Comparison of ENCODE assay signal across 23 mouse cellular contexts in genomic region chr13:98795511-98795910, GRCm38 (mm10). TPM values are rescaled to one million over a fixed set of nuclear protein-coding genes. Genes with fewer than 3 reads are reported as not detected.
DNase-seq lines count a peak whose midpoint lies in the region; ATAC-seq and TF ChIP-seq lines count a peak whose summit lies in the region.
"Had no signal": no experiment of that assay in that cellular context is flagged by ENCODE, and none has a peak within 500 bp of the region (broad histone marks: within the 10 kb centered on the region; RNA-seq: fewer than 3 reads in every experiment).

No protein-coding gene starts in this region.

- peaks cover 31% of the 10 kb centered on the region for H3K36me3 ChIP-seq in liver, adult 2 months (ENCODE audit: control insufficient read depth, insufficient read depth, low read length)
- peaks cover 28% of the 10 kb centered on the region for H3K36me3 ChIP-seq in liver, postnatal 0 days (replicated peaks; ENCODE audit: insufficient read depth, low read length)
- peaks cover 50% of the 10 kb centered on the region for H3K36me3 ChIP-seq in liver, embryonic 12.5 days

- no peak for TF ChIP-seq CTCF in liver, adult 2 months (IDR thresholded peaks at IDR 0.05; ENCODE audit: low read depth, low read length)
- TF ChIP-seq CTCF in liver, postnatal 0 days (IDR thresholded peaks at IDR 0.05; ENCODE audit: low read depth): no peak

- peak; percentile 74 for DNase-seq in heart, adult 11 months
- DNase-seq in heart, adult 18-20 months: no peak
- peak; percentile 68 for DNase-seq in liver, adult 2 months (ENCODE audit: extremely low read depth, low read depth, low spot score)
- DNase-seq in liver (no peak), adipocyte (ENCODE audit: low spot score) (peak; percentile 55)
- DNase-seq in liver, postnatal 0 days: no peak
- no peak for DNase-seq in neural tube, embryonic 10.5 days (ENCODE audit: extremely low spot score, low spot score)
- DNase-seq: adrenal gland, adult 2 months; adrenal gland, adult 8-10 months; adrenal gland, postnatal 10 days; adrenal gland, postnatal 14 days; adrenal gland, postnatal 25 days; adrenal gland, postnatal 36 days; B cell, adult 2 months; cerebellum, adult 11 months; cerebellum, adult 11-12 months; cerebellum, adult 18-20 months had no signal

- H3K4me3 ChIP-seq in liver, adult 2 months (ENCODE audit: insufficient read depth, low read depth, low read length): no peak overlapping the region
- no peak overlapping the region for H3K4me3 ChIP-seq in liver, postnatal 0 days (ENCODE audit: low read depth, low read length)
- H3K4me3 ChIP-seq in liver, embryonic 12.5 days: no peak overlapping the region

- peak; percentile 73 for ATAC-seq in liver, postnatal 0 days
- no peak for ATAC-seq in liver, embryonic 12.5 days
- ATAC-seq: activated CD4-positive, CD25-positive, alpha-beta regulatory T cell, adult 4 months; CD4-positive, CD25-positive, alpha-beta regulatory T cell, adult 4 months; Patski had no signal

- TF ChIP-seq POLR2A in liver, adult 2 months (IDR thresholded peaks at IDR 0.05; ENCODE audit: extremely low read depth, insufficient read depth, low read length): no peak

- H3K4me1 ChIP-seq in liver, adult 2 months (ENCODE audit: control insufficient read depth, insufficient read depth, low read length): peaks cover 3% of the 10 kb centered on the region; the same call in 1 of the 2 replicates
- peaks cover 2% of the 10 kb centered on the region; the same call in 1 of the 2 replicates for H3K4me1 ChIP-seq in liver, postnatal 0 days (ENCODE audit: insufficient read depth)
- no peaks in the 10 kb centered on the region for H3K4me1 ChIP-seq in liver, embryonic 12.5 days

- H3K27ac ChIP-seq in liver, adult 2 months (replicated peaks; ENCODE audit: insufficient read depth, low read depth, low read length): no peak overlapping the region
- no peak overlapping the region for H3K27ac ChIP-seq in liver, postnatal 0 days (ENCODE audit: low read depth)
- no peak overlapping the region for H3K27ac ChIP-seq in liver, embryonic 12.5 days

- peaks cover 16% of the 10 kb centered on the region for H3K79me2 ChIP-seq in liver, adult 2 months (ENCODE audit: control insufficient read depth, insufficient read depth, low read length)

- H3K4me2 ChIP-seq in liver, postnatal 0 days (ENCODE audit: low read depth, low read length): no peak overlapping the region
- H3K4me2 ChIP-seq in liver, embryonic 12.5 days: no peak overlapping the region

- no peak overlapping the region for H3K9ac ChIP-seq in liver, adult 2 months (ENCODE audit: low read depth, low read length)
- H3K9ac ChIP-seq in liver, postnatal 0 days (replicated peaks): no peak overlapping the region
- H3K9ac ChIP-seq in liver, embryonic 12.5 days: no peak overlapping the region

- H3K27me3 ChIP-seq in liver, adult 2 months (ENCODE audit: control insufficient read depth, insufficient read depth, low read length): no peaks in the 10 kb centered on the region
- H3K27me3 ChIP-seq in liver, postnatal 0 days (ENCODE audit: insufficient read depth, low read length): no peaks in the 10 kb centered on the region
- no peaks in the 10 kb centered on the region for H3K27me3 ChIP-seq in liver, embryonic 12.5 days (replicated peaks)
- H3K27me3 ChIP-seq: CH12.LX, Patski had no signal

- 81% methylated on average over 3 of the region's 3 CpGs for WGBS in liver, adult 2 months
- WGBS in liver, postnatal 0 days (ENCODE audit: insufficient replicate concordance): 92% methylated on average over 3 of the region's 3 CpGs
- 91% methylated on average over 3 of the region's 3 CpGs for WGBS in liver, embryonic 12.5 days (ENCODE audit: insufficient replicate concordance)

- H3K9me3 ChIP-seq in liver, postnatal 0 days (ENCODE audit: low read length): no peaks in the 10 kb centered on the region
- no peaks in the 10 kb centered on the region for H3K9me3 ChIP-seq in liver, embryonic 12.5 days (replicated peaks)
- H3K9me3 ChIP-seq: G1E had no signal

- TF ChIP-seq EP300 in liver, postnatal 0 days (IDR thresholded peaks at IDR 0.05; ENCODE audit: low read depth): no peak

RNA-seq across cellular contexts. Expression of gene Fcho2, which starts 19.7 kb away (rescaled TPM):
- 10 to 100 TPM; 27.7 to 38.3 TPM for total RNA-seq in heart, adult 18-20 months (2021)
- total RNA-seq in liver, adult 2 months (2014; rRNA removed): 21.6 and 23.2 TPM in 2 replicates
- polyA plus RNA-seq in liver, adult 2 months (2012; rRNA removed): 4.1 and 5.8 TPM in 2 replicates
- polyA plus RNA-seq in liver, postnatal 0 days (2015; fragmentation: Nextera tagmentation; extraction: Ambion mirVana): 16.6 and 16.7 TPM in 2 replicates
- polyA plus RNA-seq in liver, embryonic 12.5 days (2016; fragmentation: Nextera tagmentation; extraction: Ambion mirVana): 27.4 and 29.4 TPM in 2 replicates

Comparison
In these comparisons a context has a peak if more than half of its experiments do, and no peak if none do; other contexts are left out.
1. DNase-seq: peak in heart, adult 11 months (single experiment), liver, adult 2 months (single experiment) and adipocyte (single experiment); none in heart, adult 18-20 months (0 of 2), liver (single experiment), liver, postnatal 0 days (single experiment) and neural tube, embryonic 10.5 days (single experiment).